Mouse (Mus musculus) hindlimb bud, embryonic 11.5 days (tissue): ENCODE measurements at regions not wholly inside any gene's neighbourhood (a gene's known extent, or its start where the extent isn't known, plus 50 kb on each side); places are given as distances from the start of the nearest gene placed in this dataset.

ENCODE experiments used
- DNase-seq: peaks from one replicate; pipeline ENCODE4 v3.0.0-alpha.2; 2012; ENCODE audit warnings: low read depth, low spot score; ENCODE audit errors: extremely low spot score

DNA sequence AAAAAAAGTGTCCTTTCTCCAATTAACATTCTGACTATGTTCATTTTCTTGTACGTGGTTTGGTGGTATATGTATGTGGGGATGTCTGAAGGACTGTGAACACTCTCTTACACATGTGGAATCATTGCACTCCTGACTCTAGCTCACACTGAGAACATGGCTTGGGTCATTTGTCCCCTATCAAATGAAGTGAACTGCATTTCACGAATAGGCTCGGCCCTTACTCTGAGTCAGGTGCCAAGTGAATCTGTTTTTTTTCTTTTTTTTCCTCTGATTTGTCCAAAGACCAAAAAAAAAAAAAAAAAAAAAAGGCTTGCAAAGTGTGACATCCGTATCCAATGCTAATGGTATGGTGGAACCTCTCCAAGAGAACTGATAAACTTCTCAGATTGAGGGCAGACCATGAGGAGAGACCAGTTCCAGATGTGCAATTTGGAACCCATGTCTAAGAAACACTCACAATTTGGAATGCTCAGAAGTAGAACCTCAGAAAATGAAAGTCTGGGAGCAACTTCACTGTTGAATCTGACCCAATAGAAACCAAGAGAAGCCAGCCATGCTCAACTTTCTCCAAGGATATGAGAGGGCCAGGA is 631.7 kb upstream of the Fam160b2 start:
- no peak for DNase-seq

GRCm38 (mm10) chr14:71230484-71231188 is 631.0 kb upstream of the Fam160b2 start:
- DNase-seq: no peak

GRCm38 (mm10) chr14:71229955-71230354 is 630.3 kb upstream of the Fam160b2 start:
- no peak for DNase-seq

- DNase-seq: no peak
Measured at GRCm38 (mm10) chr14:71228894-71229446, 629.3 kb upstream of the Fam160b2 start.

DNA sequence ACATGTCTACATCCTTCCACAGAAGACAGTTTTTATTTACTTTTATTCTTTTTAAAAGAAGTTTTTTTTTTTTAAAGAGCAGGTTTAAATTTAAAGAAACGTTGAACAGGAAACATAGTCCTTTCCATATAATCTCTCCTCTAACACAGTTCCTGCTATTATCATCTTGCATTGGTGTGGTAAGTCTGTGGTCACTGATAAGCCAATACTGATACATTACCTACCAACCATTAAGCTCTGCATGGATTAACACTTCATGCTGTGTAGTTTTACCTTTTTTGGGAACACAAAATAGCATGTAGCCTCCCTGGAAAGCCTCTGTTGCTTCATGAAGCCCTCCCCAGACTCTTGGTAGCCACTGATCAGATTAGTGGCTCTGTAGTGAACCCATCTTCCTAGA is 617.4 kb upstream of the Fam160b2 start:
- DNase-seq: no peak

DNA sequence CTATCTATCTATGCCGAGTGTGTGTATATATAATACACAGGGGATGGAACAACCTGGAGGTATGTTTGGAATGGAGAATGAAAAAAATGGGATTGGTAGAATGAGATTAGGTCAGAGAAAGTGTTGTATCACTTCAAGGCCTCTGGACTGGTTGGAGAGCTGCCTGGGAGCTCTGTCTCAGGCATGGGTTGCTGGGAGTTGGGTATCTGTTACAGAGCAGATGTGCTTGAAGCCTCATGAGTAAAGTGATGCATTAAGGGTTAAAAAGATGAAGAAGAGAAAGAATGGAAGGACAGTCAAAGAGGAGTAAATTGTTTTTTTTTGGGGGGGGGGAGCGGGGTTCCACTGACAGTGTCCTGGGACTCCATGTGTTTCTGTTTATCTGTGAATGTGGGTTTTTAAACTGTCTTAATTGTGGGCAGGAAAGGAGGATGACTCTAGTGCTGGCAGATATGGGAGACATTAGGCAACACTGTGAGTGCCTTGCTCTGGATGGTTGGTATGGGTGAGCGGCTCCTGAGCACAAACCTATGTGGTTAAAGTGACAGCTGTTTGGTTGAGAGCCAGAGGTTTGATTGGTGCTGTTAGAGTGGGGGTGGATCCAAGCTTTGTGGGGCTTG is 611.8 kb upstream of the Fam160b2 start:
- no peak for DNase-seq

GRCm38 (mm10) chr14:71203459-71203858 is 603.8 kb upstream of the Fam160b2 start:
- DNase-seq: no peak

DNA sequence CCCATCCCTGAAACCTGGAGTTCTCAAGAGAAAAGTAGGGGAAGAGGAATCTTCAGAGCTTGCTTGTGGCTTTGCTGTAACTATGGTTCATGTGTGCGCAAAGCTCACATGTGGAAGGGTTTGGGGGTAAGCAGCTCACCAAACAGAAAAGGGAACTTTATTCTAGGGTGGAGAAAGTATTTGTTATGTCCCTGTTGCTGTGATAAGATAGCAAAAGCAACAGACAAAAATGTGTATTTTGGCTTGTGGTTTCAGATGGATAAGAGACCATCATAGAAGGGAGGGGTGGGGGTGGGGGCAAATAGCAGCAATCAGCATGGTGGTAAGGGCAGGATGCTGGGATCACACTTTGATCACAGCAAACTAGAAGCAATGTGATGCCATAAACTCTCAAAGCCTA is 601.3 kb upstream of the Fam160b2 start:
- no peak for DNase-seq

GRCm38 (mm10) chr14:71199178-71199879 is 599.7 kb upstream of the Fam160b2 start:
- DNase-seq: no peak

DNA sequence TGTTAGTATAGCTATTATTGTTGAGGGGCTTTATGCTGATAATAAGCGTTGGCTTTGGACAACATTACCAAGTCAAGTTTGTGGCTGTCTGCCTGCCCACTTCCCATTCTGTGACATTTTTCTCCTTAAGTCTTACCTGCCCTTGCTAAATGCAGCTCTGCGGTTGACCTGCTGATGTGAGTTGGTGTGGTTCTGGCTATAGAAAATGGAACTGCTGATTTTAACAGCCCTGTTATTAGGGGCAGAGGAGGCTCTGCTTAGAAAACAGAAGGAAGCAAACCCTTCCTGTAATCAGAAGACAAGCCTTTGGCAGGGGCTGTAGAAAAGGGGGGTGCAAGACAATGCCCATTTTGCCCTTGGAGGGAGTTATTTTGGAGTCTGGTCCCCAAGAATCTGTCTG is 594.6 kb upstream of the Fam160b2 start:
- no peak for DNase-seq

GRCm38 (mm10) chr14:71192486-71192885 is 592.9 kb upstream of the Fam160b2 start:
- no peak for DNase-seq

DNA sequence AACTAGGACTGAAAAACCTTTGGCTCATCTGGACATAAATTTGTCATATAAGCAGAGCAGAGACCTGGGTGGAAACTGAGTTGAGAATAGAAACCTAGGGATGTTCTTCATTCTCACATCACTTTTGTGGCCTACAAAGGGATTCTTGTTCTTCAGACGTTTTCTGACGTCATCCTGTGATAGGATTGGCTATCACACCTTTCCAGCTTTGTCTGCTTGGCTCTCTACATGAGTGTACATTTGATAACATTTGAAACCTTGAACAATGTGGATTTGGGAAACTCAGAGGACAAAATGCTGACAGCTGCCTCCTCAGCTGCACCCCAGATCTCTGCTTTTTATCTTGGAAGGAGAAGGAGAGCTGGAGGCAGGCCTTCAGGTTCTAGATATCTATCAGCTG is 589.7 kb upstream of the Fam160b2 start:
- DNase-seq: no peak

DNA sequence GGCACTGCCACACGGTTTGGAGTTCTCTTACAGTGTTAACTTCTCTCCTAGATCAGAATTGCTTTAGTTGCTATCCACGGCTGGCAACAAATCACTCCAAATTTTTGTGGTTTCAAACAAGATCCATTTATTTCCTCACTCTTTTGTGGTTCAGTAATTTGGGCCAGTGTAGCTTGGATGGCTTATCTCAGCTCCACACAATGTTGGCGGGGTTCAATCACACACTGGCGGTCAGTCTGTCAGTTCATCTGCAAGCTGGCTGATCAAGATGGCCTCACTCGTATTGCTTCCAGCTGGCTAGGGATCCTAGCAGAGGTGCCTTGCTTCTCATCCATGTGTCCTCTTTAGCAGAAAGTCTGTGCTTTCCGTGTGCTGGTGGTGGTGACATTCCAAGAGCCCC is 577.7 kb upstream of the Fam160b2 start:
- no peak for DNase-seq

- DNase-seq: no peak
Measured at GRCm38 (mm10) chr14:71174175-71174574, 574.5 kb upstream of the Fam160b2 start.

GRCm38 (mm10) chr14:71159556-71159955 is 559.9 kb upstream of the Fam160b2 start:
- no peak for DNase-seq

GRCm38 (mm10) chr14:71142465-71142864 is 542.8 kb upstream of the Fam160b2 start:
- no peak for DNase-seq

DNA sequence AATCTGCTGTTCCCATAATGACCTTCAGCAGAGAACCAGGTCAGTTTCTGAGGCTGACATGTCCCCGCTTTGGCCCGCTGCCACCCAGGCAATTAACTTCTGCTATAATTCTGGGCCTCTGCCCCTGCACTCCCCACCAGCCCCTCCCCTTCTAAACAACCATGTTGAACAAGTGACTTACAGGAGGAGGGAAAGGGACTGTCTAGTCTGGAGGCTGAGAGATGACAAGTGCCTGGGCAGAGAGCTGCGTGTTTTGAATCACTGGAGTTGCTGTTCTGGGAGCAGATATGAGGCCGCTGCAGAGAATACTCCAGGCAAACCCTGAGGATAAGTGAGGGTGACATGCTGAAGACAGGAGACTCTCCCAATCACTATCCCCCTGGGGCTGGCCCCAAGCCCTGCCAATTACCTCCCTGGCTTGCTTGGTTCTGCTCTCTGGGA is 530.2 kb upstream of the Fam160b2 start:
- DNase-seq: no peak

DNA sequence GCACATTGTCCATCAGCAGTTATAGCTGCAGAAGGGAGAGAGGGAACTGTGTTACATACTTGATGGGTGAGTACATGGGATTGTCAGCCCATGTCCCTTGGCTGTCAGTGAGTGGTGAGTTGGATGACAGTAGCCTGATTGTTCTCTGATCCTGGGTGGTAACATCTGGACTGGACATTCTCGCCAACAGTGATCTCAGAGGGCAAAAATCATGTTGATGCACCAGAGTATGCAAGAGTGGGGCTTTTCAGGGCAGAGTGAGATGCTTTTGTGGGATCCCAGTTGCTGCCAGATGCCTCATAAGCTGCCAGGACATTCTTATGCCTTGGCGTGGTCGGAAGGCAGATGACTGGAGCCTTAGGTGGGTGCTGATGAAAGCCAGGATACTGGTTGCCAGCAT is 528.9 kb upstream of the Fam160b2 start:
- no peak for DNase-seq

- DNase-seq: no peak
Measured at GRCm38 (mm10) chr14:71118681-71119080, 519.0 kb upstream of the Fam160b2 start.

DNA sequence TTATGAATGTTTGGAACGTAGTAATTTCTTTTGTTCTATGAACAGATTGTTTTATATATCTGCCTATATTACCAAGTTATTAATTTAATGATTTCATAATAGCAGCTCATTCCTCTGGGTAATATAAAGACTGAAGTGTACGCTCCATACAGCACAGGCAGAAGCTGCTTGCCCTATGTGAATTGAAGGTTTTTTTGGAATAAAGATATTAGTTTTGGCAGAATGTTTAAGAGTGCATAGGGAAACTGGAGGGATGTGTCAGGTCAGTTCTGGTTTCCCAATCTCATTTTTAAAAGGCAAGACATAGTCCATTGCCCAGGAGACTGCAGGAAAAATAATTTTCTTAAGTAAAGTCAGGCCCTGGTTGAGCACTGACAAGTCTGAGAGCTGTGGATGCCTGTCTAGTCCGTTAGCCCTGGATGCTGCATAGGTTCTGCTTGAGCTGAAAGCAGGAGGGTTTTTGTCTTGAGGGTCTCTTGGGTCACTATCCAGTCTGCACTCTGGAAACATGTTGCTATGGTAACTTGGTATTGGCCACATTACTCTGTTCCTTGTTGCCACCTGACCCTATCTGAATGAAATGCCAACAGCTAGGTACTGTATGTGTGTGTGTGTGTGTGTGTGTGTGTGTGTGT is 516.3 kb upstream of the Fam160b2 start:
- no peak for DNase-seq
